Mouse (Mus musculus) ES-E14 (cell line): ENCODE measurements around the gene Lemd1.

Experiments
- CHD2 ChIP-seq: IDR thresholded peaks from 2 replicates; pipeline ENCODE4 v1.6.1; 2014; ENCODE audit warnings: mild to moderate bottlenecking, low read depth, low read length, inconsistent platforms
- ZC3H11A ChIP-seq: IDR thresholded peaks from 2 replicates; pipeline ENCODE4 v1.6.1; 2012; ENCODE audit warnings: low read depth, mild to moderate bottlenecking, inconsistent platforms, low read length, borderline replicate concordance
- ZNF384 ChIP-seq: IDR thresholded peaks from 2 replicates; pipeline ENCODE4 v1.6.1; 2012; ENCODE audit warnings: low read depth, low read length, inconsistent platforms

DNA sequence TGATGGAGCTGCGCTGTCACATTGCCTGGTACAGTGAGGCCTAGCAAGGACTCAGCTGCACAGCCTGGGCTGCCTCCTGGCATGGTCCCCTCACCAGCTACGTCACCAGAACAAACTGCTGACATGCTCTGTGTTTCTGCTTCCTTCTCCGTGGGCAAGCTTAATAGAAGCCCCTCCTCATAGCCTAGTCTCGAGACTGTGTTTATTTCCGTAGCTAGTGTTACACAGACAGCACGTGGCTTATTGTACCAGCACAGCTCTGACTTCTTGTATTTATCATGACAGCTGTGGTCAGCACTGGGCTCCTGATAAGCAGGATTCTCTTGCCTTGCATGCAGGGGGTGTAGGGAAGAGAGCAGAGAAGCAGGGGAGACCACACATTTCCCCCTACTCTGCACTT lies 54.9 kb downstream of the Lemd1 start:
- TF ChIP-seq ZC3H11A (no peak), CHD2 (no peak), ZNF384 (no peak)
